Mouse (Mus musculus) limb, embryonic 14.5 days (tissue): ENCODE data around the gene Bmp8b. TPM values are rescaled to one million over a fixed set of nuclear protein-coding genes. Genes with fewer than 3 reads are reported as not detected.

Experiments
- ATAC-seq: fragments of 200-750 bp; cut with Nextera tagmentation; 2 replicates; pipeline ENCODE4 v1.8.0; 2017; ENCODE audit warnings: low read depth, moderate number of reproducible peaks, moderate TSS enrichment; ENCODE audit not compliant: low FRiP score
- DNase-seq: peaks from one replicate; pipeline ENCODE4 v3.0.0-alpha.2; 2015; ENCODE audit warnings: low spot score
- H3K27ac ChIP-seq: fragments of 300-500 bp; sonication (generic); replicated peaks from 2 replicates; pipeline ENCODE4 v1.5.1; 2014; ENCODE audit warnings: low read depth, mild to moderate bottlenecking, low read length, moderate library complexity, mixed read lengths
- H3K27me3 ChIP-seq: fragments of 300-500 bp; sonication (generic); 2 replicates; pipeline ENCODE4 v1.6.1; 2014; ENCODE audit warnings: low read length, mixed read lengths; ENCODE audit not compliant: control insufficient read depth, insufficient read depth
- H3K36me3 ChIP-seq: fragments of 300-500 bp; sonication (generic); 2 replicates; pipeline ENCODE4 v1.6.1; 2014; ENCODE audit warnings: mild to moderate bottlenecking, low read length, moderate library complexity, mixed read lengths; ENCODE audit not compliant: control insufficient read depth, insufficient read depth
- H3K4me1 ChIP-seq: fragments of 300-500 bp; sonication (generic); 2 replicates; pipeline ENCODE4 v1.6.1; 2014; ENCODE audit warnings: antibody characterized with exemption, low read length, mixed read lengths; ENCODE audit not compliant: control insufficient read depth, insufficient read depth
- H3K4me2 ChIP-seq: fragments of 300-500 bp; sonication (generic); replicated peaks from 2 replicates; pipeline ENCODE4 v1.6.1; 2014; ENCODE audit warnings: low read depth, mild to moderate bottlenecking, low read length, moderate library complexity; ENCODE audit not compliant: severe bottlenecking
- H3K4me3 ChIP-seq: fragments of 300-500 bp; sonication (generic); replicated peaks from 2 replicates; pipeline ENCODE4 v1.5.1; 2014; ENCODE audit warnings: low read length
- H3K9ac ChIP-seq: fragments of 300-500 bp; sonication (generic); 2 replicates; pipeline ENCODE4 v1.6.1; 2014; ENCODE audit warnings: mild to moderate bottlenecking, low read depth, low read length, moderate library complexity; ENCODE audit not compliant: severe bottlenecking
- H3K9me3 ChIP-seq: fragments of 300-500 bp; sonication (generic); 2 replicates; pipeline ENCODE4 v1.6.1; 2016; ENCODE audit warnings: low read length; ENCODE audit not compliant: control insufficient read depth
- POLR2A ChIP-seq: fragments of 200-500 bp; IDR thresholded peaks from 2 replicates; pipeline ENCODE4 v1.8.0; 2012; ENCODE audit warnings: inconsistent platforms, mild to moderate bottlenecking, moderate library complexity, borderline replicate concordance; ENCODE audit not compliant: insufficient read depth, insufficient read length; ENCODE audit errors: extremely low read depth
- WGBS: fragments of 180-500 bp; shearing (Covaris S2); extraction: QIAGEN DNeasy Blood & Tissue Kit; methylation state at CpG from one replicate; pipeline ENCODE4 v1.1.7; 2014; 5-methylcytosine and 5-hydroxymethylcytosine counted together
- polyA plus RNA-seq, 2 experiments: library from polyadenylated mRNA; depleted of rRNA in 1 of 2; stranded (reverse) in 1 of 2; unstranded in 1 of 2; fragments of >200 nt; fragmentation: Nextera tagmentation in 1 of 2; extraction: Ambion mirVana in 1 of 2; gene quantifications; 2 replicates each; pipeline versions ENCODE4 v1.2.1 to v1.2.3; 2012 to 2014

The Bmp8b gene
- polyA plus RNA-seq, 2 experiments, result 1.3 to 1.5 TPM

- Histone ChIP-seq H3K9me3 (no peaks in the 10 kb centered on the region), H3K4me1 (no peaks in the 10 kb centered on the region), H3K4me3 (no peak overlapping the region), H3K27ac (no peak overlapping the region), H3K9ac (no peak overlapping the region), H3K36me3 (no peaks in the 10 kb centered on the region), H3K4me2 (no peak overlapping the region), H3K27me3 (no peaks in the 10 kb centered on the region)
- no peak for TF ChIP-seq POLR2A
- DNase-seq, result no peak
- 65% methylated on average over 13 of the region's 13 CpGs for WGBS
- no peak for ATAC-seq
These were observed 21.6 kb upstream of the Bmp8b start for GRCm38 (mm10) chr4:123083323-123083902.

- no peak overlapping the region for H3K27ac ChIP-seq
- no peak overlapping the region for H3K4me2 ChIP-seq
- WGBS, result 73% methylated on average over 2 of the region's 2 CpGs
- no peaks in the 10 kb centered on the region for H3K9me3 ChIP-seq
- H3K27me3 ChIP-seq, result no peaks in the 10 kb centered on the region
- no peak overlapping the region for H3K4me3 ChIP-seq
- H3K36me3 ChIP-seq, result no peaks in the 10 kb centered on the region
- ATAC-seq (no peak), DNase-seq (no peak)
- no peak for TF ChIP-seq POLR2A
- no peaks in the 10 kb centered on the region for H3K4me1 ChIP-seq
- H3K9ac ChIP-seq, result no peak overlapping the region
These were observed 19.7 kb upstream of the Bmp8b start for GRCm38 (mm10) chr4:123085290-123085689.

- no peak for TF ChIP-seq POLR2A
- H3K36me3 ChIP-seq, result no peaks in the 10 kb centered on the region
- no peak overlapping the region for H3K27ac ChIP-seq
- no peaks in the 10 kb centered on the region for H3K27me3 ChIP-seq
- H3K9me3 ChIP-seq, result no peaks in the 10 kb centered on the region
- ATAC-seq (no peak), DNase-seq (no peak)
- H3K4me3 ChIP-seq, result no peak overlapping the region
- no peak overlapping the region for H3K4me2 ChIP-seq
- WGBS, result 89% methylated on average over 4 of the region's 4 CpGs
- H3K4me1 ChIP-seq, result no peaks in the 10 kb centered on the region
- no peak overlapping the region for H3K9ac ChIP-seq
These were observed 18.6 kb upstream of the Bmp8b start for GRCm38 (mm10) chr4:123086381-123086780.

- ATAC-seq (peak; percentile 12; the same call in 1 of the 2 replicates), DNase-seq (no peak)
- no peak for TF ChIP-seq POLR2A
- Histone ChIP-seq H3K36me3 (no peaks in the 10 kb centered on the region), H3K27me3 (no peaks in the 10 kb centered on the region), H3K9ac (no peak overlapping the region), H3K4me2 (no peak overlapping the region), H3K9me3 (no peaks in the 10 kb centered on the region), H3K4me3 (no peak overlapping the region), H3K27ac (no peak overlapping the region), H3K4me1 (no peaks in the 10 kb centered on the region)
- WGBS, result 67% methylated on average over 5 of the region's 5 CpGs
These were observed 12.3 kb upstream of the Bmp8b start for GRCm38 (mm10) chr4:123092621-123093020.

GRCm38 (mm10) chr4:123093064-123093776, 11.7 kb upstream of the Bmp8b start:
- whole genome bisulfite sequencing, result 44% methylated on average over 17 of the region's 17 CpGs
- Histone ChIP-seq H3K9ac (no peak overlapping the region), H3K36me3 (no peaks in the 10 kb centered on the region), H3K4me2 (peak overlapping the region; percentile 8; the same call in 1 of the 2 replicates), H3K27ac (no peak overlapping the region), H3K27me3 (no peaks in the 10 kb centered on the region), H3K4me3 (no peak overlapping the region), H3K9me3 (no peaks in the 10 kb centered on the region), H3K4me1 (no peaks in the 10 kb centered on the region)
- DNase-seq (peak; percentile 60), ATAC-seq (peak; percentile 70; the same call in 1 of the 2 replicates)
- TF ChIP-seq POLR2A, result no peak
